Mouse (Mus musculus) hindbrain, embryonic 11.5 days (tissue): ENCODE measurements around the gene Hist1h2ap. TPM values are rescaled to one million over a fixed set of nuclear protein-coding genes. Genes with fewer than 3 reads are reported as not detected.
"Not testable (repeated sequence)": the region's sequence is repeated elsewhere in the genome, so short reads cannot be mapped to it uniquely, and the experiment has no call there.

Source experiments
- ATAC-seq: fragments of 200-750 bp; cut with Nextera tagmentation; 2 replicates; pipeline ENCODE4 v1.8.0; 2017; ENCODE audit warnings: mild to moderate bottlenecking, moderate TSS enrichment, moderate library complexity; ENCODE audit not compliant: low FRiP score
- DNase-seq: peaks from one replicate; pipeline ENCODE4 v3.0.0-alpha.2; 2015; ENCODE audit warnings: low spot score
- H3K27ac ChIP-seq: fragments of 300-500 bp; sonication (generic); 2 replicates; pipeline ENCODE4 v1.5.1; 2014; ENCODE audit warnings: mild to moderate bottlenecking, low read depth, low read length
- H3K27me3 ChIP-seq: fragments of 300-500 bp; sonication (generic); 2 replicates; pipeline ENCODE4 v1.6.1; 2014; ENCODE audit warnings: mild to moderate bottlenecking, low read length, moderate library complexity, mixed read lengths; ENCODE audit not compliant: control insufficient read depth, insufficient read depth
- H3K36me3 ChIP-seq: fragments of 300-500 bp; sonication (generic); 2 replicates; pipeline ENCODE4 v1.6.1; 2014; ENCODE audit warnings: mild to moderate bottlenecking, low read length, moderate library complexity, mixed read lengths; ENCODE audit not compliant: control insufficient read depth, insufficient read depth
- H3K4me1 ChIP-seq: fragments of 300-500 bp; sonication (generic); replicated peaks from 2 replicates; pipeline ENCODE4 v1.6.1; 2014; ENCODE audit warnings: low read length, mixed read lengths; ENCODE audit not compliant: control insufficient read depth, insufficient read depth
- H3K4me2 ChIP-seq: fragments of 300-500 bp; sonication (generic); replicated peaks from 2 replicates; pipeline ENCODE4 v1.6.1; 2014; ENCODE audit warnings: mild to moderate bottlenecking, low read depth, low read length
- H3K4me3 ChIP-seq: fragments of 300-500 bp; sonication (generic); 2 replicates; pipeline ENCODE4 v1.5.1; 2014; ENCODE audit warnings: low read depth, low read length
- H3K9ac ChIP-seq: fragments of 300-500 bp; sonication (generic); 2 replicates; pipeline ENCODE4 v1.6.1; 2014; ENCODE audit warnings: low read depth, low read length
- H3K9me3 ChIP-seq: fragments of 300-500 bp; sonication (generic); 2 replicates; pipeline ENCODE4 v1.6.1; 2016; ENCODE audit warnings: low read length; ENCODE audit not compliant: control insufficient read depth
- WGBS: fragments of 180-500 bp; shearing (Covaris S2); extraction: QIAGEN DNeasy Blood & Tissue Kit; methylation state at CpG from one replicate; pipeline ENCODE4 v1.1.7; 2014; 5-methylcytosine and 5-hydroxymethylcytosine counted together
- polyA plus RNA-seq: library from polyadenylated mRNA; unstranded; fragments of >200 nt; fragmentation: Nextera tagmentation; extraction: Ambion mirVana; gene quantifications from 2 replicates; pipeline ENCODE4 v1.2.1, GENCODE M21; 2014

Gene Hist1h2ap
- polyA plus RNA-seq, 1 experiment from 2014 or later = 4,856 TPM

DNA sequence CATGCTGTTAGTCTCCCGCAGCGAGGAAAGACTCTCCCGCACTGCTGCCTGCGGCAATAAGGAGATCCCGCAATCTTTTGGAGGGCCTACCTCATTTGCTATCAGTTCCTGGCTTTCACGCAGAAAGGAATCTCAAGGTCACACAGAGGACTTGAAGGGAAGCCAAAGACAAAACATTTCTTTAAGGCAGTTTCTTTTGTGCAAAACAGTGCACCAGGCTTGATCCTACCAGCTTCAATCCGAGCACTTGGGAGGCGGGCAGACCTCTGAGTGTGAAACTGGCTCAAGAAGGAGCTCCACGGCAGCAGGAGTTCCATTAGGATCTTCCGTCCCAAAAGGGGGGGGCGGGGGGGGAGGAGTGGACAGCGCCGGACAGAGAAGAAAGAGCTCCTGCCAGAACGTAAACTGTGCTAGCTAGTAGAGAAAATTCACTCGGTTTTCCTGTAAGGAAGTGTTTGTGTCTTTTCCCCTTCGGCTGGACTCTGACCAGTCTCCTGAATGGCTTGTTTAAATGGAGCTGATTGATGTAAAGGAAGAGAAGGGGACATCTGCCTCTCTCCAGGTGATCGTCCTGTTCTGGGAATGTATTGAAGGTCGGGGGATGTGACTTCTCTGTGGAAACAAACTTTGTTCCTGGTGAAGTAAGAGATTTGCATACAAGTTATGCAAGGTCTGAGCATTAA lies 42.6 kb downstream of the Hist1h2ap start:
- Histone ChIP-seq H3K27ac (0 out of 2 replicates have a peak overlapping the region, but pooled peaks have one; percentile 33), H3K9me3 (no peaks in the 10 kb centered on the region), H3K9ac (peak overlapping the region; percentile 31; the same call in 1 of the 2 replicates), H3K27me3 (no peaks in the 10 kb centered on the region), H3K4me3 (no peak overlapping the region), H3K4me1 (0 out of 2 replicates have a peak, but pooled peaks cover 5% of the 10 kb centered on the region), H3K36me3 (no peaks in the 10 kb centered on the region), H3K4me2 (peak overlapping the region; percentile 19; the same call in 1 of the 2 replicates)
- WGBS = 8% methylated on average over 17 of the region's 18 CpGs
- DNase-seq (peak; percentile 38), ATAC-seq (no peak)

DNA sequence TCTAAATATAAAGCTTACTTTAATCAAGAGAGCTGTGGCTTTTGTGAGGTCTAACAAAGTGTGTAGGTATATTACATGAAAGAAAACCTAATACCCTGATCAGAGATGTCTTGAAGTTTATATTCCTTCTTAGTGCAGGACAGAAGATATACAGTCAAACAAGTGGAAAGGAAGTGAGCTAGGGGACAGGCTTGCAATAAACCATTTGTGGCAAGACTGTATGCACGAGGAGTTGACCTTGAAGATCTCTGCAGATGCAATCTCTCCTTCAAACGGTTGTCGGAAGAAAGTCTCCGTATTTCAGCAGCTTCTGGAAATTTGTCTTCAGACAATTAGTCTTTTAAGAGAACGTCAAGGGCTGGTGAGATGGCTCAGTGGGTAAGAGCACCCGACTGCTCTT lies 43.4 kb downstream of the Hist1h2ap start:
- DNase-seq (no peak), ATAC-seq (no peak)
- Histone ChIP-seq H3K4me2 (no peak overlapping the region), H3K9ac (no peak overlapping the region), H3K36me3 (no peaks in the 10 kb centered on the region), H3K9me3 (no peaks in the 10 kb centered on the region), H3K27ac (no peak overlapping the region), H3K4me3 (no peak overlapping the region), H3K4me1 (0 out of 2 replicates have a peak, but pooled peaks cover 5% of the 10 kb centered on the region), H3K27me3 (no peaks in the 10 kb centered on the region)
- 62% methylated on average over 6 of the region's 6 CpGs for WGBS

GRCm38 (mm10) chr13:21787760-21788593 lies 45.3 kb downstream of the Hist1h2ap start:
- 19% methylated on average over 10 of the region's 21 CpGs for WGBS
- H3K9ac ChIP-seq = peak overlapping the region; percentile 31
- ATAC-seq (peak; percentile 53), DNase-seq (peak; percentile 44)
- H3K9me3 ChIP-seq = no peaks in the 10 kb centered on the region
- H3K4me1 ChIP-seq = 0 out of 2 replicates have a peak, but pooled peaks cover 5% of the 10 kb centered on the region
- H3K4me2 ChIP-seq = peak overlapping the region; percentile 33
- no peaks in the 10 kb centered on the region for H3K27me3 ChIP-seq
- peak overlapping the region; percentile 74 for H3K27ac ChIP-seq
- no peaks in the 10 kb centered on the region for H3K36me3 ChIP-seq
- peak overlapping the region; percentile 20; the same call in 1 of the 2 replicates for H3K4me3 ChIP-seq

- H3K4me1 ChIP-seq, H3K9me3 ChIP-seq, H3K36me3 ChIP-seq, H3K27me3 ChIP-seq: not testable (repeated sequence)
- peak within 1 kb of the TSS; percentile 84 for H3K27ac ChIP-seq
- H3K4me2 ChIP-seq = peak within 1 kb of the TSS; percentile 45
- under 1% methylated on average over 36 of the region's 63 CpGs for WGBS
- H3K4me3 ChIP-seq = peak within 1 kb of the TSS; percentile 30
- peak within 1 kb of the TSS; percentile 53 for H3K9ac ChIP-seq
- peak; percentile 91 for DNase-seq
- ATAC-seq = peak; percentile 96
These were observed 46.2 kb downstream of the Hist1h2ap start, which contains the start of the genes Hist1h2an and Hist1h2bp for GRCm38 (mm10) chr13:21786899-21787629. Hist1h2an (minus strand) TSS chr13:21787218. Hist1h2bp (plus strand) TSS chr13:21787461.

DNA sequence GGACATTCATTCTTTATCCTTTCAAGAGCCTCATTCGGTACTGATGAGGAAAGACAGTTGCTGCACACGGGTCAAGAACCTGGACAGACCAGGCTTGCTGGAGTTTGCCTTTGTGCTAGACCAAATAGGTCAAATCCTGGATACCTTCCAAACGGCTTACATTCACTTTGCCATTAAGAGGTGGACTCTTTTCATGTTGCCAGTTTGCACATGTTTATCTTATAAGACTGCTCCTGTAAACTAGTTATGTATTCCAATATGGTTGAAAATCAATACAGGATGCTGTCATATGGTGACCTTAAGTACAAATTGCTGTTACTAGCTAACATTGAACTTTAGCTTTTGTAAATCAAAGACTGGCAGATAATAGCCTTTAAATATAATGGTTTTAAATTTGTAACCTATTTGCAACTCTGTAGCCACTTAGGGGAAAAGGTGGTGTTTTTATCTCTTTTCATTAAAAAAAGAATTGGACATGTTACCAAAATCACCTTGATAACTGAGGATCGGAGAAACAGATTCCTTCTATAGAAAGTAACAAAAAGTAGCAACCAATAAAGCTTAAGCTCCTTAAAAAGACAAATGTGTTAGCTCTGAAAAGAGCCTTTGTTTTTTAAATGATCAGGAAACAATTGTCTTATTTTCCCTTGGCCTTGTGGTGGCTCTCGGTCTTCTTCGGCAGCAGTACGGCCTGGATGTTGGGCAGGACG lies 47.0 kb downstream of the Hist1h2ap start:
- 0 out of 2 replicates have a peak, but pooled peaks cover 5% of the 10 kb centered on the region for H3K4me1 ChIP-seq
- ATAC-seq (no peak), DNase-seq (peak; percentile 51)
- H3K4me2 ChIP-seq = peak overlapping the region; percentile 45
- peak overlapping the region; percentile 30 for H3K4me3 ChIP-seq
- WGBS = 6% methylated on average over 8 of the region's 8 CpGs
- H3K36me3 ChIP-seq = no peaks in the 10 kb centered on the region
- H3K9me3 ChIP-seq = no peaks in the 10 kb centered on the region
- peak overlapping the region; percentile 53; the same call in 1 of the 2 replicates for H3K9ac ChIP-seq
- no peaks in the 10 kb centered on the region for H3K27me3 ChIP-seq
- H3K27ac ChIP-seq = peak overlapping the region; percentile 84

- Histone ChIP-seq H3K4me3 (no peak overlapping the region), H3K36me3 (no peaks in the 10 kb centered on the region), H3K9ac (peak overlapping the region; percentile 35; the same call in 1 of the 2 replicates), H3K4me2 (peak overlapping the region; percentile 65), H3K4me1 (0 out of 2 replicates have a peak, but pooled peaks cover 5% of the 10 kb centered on the region), H3K27me3 (no peaks in the 10 kb centered on the region), H3K27ac (peak overlapping the region; percentile 77), H3K9me3 (no peaks in the 10 kb centered on the region)
- 22% methylated on average over 6 of the region's 6 CpGs for WGBS
- peak; percentile 22 for DNase-seq
- no peak for ATAC-seq
These were observed 49.0 kb downstream of the Hist1h2ap start for GRCm38 (mm10) chr13:21784311-21784710.

GRCm38 (mm10) chr13:21783734-21784161 lies 49.6 kb downstream of the Hist1h2ap start:
- ATAC-seq (no peak), DNase-seq (peak; percentile 74)
- H3K27me3 ChIP-seq = no peaks in the 10 kb centered on the region
- peak overlapping the region; percentile 35; the same call in 1 of the 2 replicates for H3K9ac ChIP-seq
- 0 out of 2 replicates have a peak, but pooled peaks cover 5% of the 10 kb centered on the region for H3K4me1 ChIP-seq
- peak overlapping the region; percentile 35 for H3K4me3 ChIP-seq
- no peaks in the 10 kb centered on the region for H3K9me3 ChIP-seq
- H3K27ac ChIP-seq = peak overlapping the region; percentile 77
- H3K36me3 ChIP-seq = no peaks in the 10 kb centered on the region
- H3K4me2 ChIP-seq = peak overlapping the region; percentile 65
- WGBS = 1% methylated on average over 9 of the region's 9 CpGs
